Mouse (Mus musculus): ENCODE measurements around the gene Stat2. TPM values are rescaled to one million over a fixed set of nuclear protein-coding genes. Genes with fewer than 3 reads are reported as not detected.
"Not testable (repeated sequence)": the region's sequence is repeated elsewhere in the genome, so short reads cannot be mapped to it uniquely, and the experiment has no call there.

Gene Stat2
- polyA plus RNA-seq, 1 experiment, result 34.4 TPM

- Histone ChIP-seq H3K4me3 (replicated peaks; ENCODE audit: extremely low read depth, low read depth, low read length) (no peak overlapping the region), H3K4me1 (ENCODE audit: control insufficient read depth, insufficient read depth, low read length) (no peaks in the 10 kb centered on the region)
- DNase-seq, result peak; percentile 66
- TF ChIP-seq POLR2A (IDR thresholded peaks at IDR 0.05; ENCODE audit: borderline replicate concordance, extremely low read depth, low read depth, low read length) (no peak), CTCF (IDR thresholded peaks at IDR 0.05; ENCODE audit: insufficient read depth, low read length) (peak; percentile 64)
- 62% methylated on average over 31 of the region's 31 CpGs for WGBS
These were observed 13.5 kb downstream of the Stat2 start for GRCm38 (mm10) chr10:128283604-128284579.

GRCm38 (mm10) chr10:128290594-128290993 lies 20.2 kb downstream of the Stat2 start:
- H3K4me1 ChIP-seq (ENCODE audit: control insufficient read depth, insufficient read depth, low read length); H3K4me3 ChIP-seq (replicated peaks; ENCODE audit: extremely low read depth, low read depth, low read length); DNase-seq: not testable (repeated sequence)
- WGBS, result 87% methylated on average over 1 of the region's 1 CpGs

- 70% methylated on average over 13 of the region's 13 CpGs for WGBS
- H3K4me1 ChIP-seq (ENCODE audit: control insufficient read depth, insufficient read depth, low read length), result 0 out of 2 replicates have a peak, but pooled peaks cover 2% of the 10 kb centered on the region
- no peak for TF ChIP-seq CTCF (IDR thresholded peaks at IDR 0.05; ENCODE audit: insufficient read depth, low read length)
- no peak for TF ChIP-seq POLR2A (IDR thresholded peaks at IDR 0.05; ENCODE audit: borderline replicate concordance, extremely low read depth, low read depth, low read length)
- no peak for DNase-seq
- no peak overlapping the region for H3K4me3 ChIP-seq (replicated peaks; ENCODE audit: extremely low read depth, low read depth, low read length)
These were observed 26.2 kb downstream of the Stat2 start for GRCm38 (mm10) chr10:128296370-128297090.

GRCm38 (mm10) chr10:128297221-128297620 lies 26.9 kb downstream of the Stat2 start:
- Histone ChIP-seq H3K4me1 (ENCODE audit: control insufficient read depth, insufficient read depth, low read length) (0 out of 2 replicates have a peak, but pooled peaks cover 2% of the 10 kb centered on the region), H3K4me3 (replicated peaks; ENCODE audit: extremely low read depth, low read depth, low read length) (no peak overlapping the region)
- DNase-seq, result no peak
- TF ChIP-seq CTCF (IDR thresholded peaks at IDR 0.05; ENCODE audit: insufficient read depth, low read length) (no peak), POLR2A (IDR thresholded peaks at IDR 0.05; ENCODE audit: borderline replicate concordance, extremely low read depth, low read depth, low read length) (no peak)
- 48% methylated on average over 4 of the region's 4 CpGs for WGBS

- no peak for DNase-seq
- Histone ChIP-seq H3K4me3 (replicated peaks; ENCODE audit: extremely low read depth, low read depth, low read length) (no peak overlapping the region), H3K4me1 (ENCODE audit: control insufficient read depth, insufficient read depth, low read length) (0 out of 2 replicates have a peak, but pooled peaks cover 2% of the 10 kb centered on the region)
- no peak for TF ChIP-seq CTCF (IDR thresholded peaks at IDR 0.05; ENCODE audit: insufficient read depth, low read length)
- TF ChIP-seq POLR2A (IDR thresholded peaks at IDR 0.05; ENCODE audit: borderline replicate concordance, extremely low read depth, low read depth, low read length), result no peak
- 64% methylated on average over 11 of the region's 11 CpGs for WGBS
These were observed 27.3 kb downstream of the Stat2 start for GRCm38 (mm10) chr10:128297622-128298021.

GRCm38 (mm10) chr10:128298243-128298642 lies 27.9 kb downstream of the Stat2 start:
- 34% methylated on average over 6 of the region's 6 CpGs for WGBS
- Histone ChIP-seq H3K4me3 (replicated peaks; ENCODE audit: extremely low read depth, low read depth, low read length) (no peak overlapping the region), H3K4me1 (ENCODE audit: control insufficient read depth, insufficient read depth, low read length) (0 out of 2 replicates have a peak, but pooled peaks cover 2% of the 10 kb centered on the region)
- no peak for TF ChIP-seq POLR2A (IDR thresholded peaks at IDR 0.05; ENCODE audit: borderline replicate concordance, extremely low read depth, low read depth, low read length)
- no peak for DNase-seq

- H3K4me1 ChIP-seq (ENCODE audit: control insufficient read depth, insufficient read depth, low read length), result peaks cover 2% of the 10 kb centered on the region; the same call in 1 of the 2 replicates
- WGBS, result 77% methylated on average over 11 of the region's 11 CpGs
- no peak for DNase-seq
- no peak within 1 kb of the TSS for H3K4me3 ChIP-seq (replicated peaks; ENCODE audit: extremely low read depth, low read depth, low read length)
- TF ChIP-seq CTCF (IDR thresholded peaks at IDR 0.05; ENCODE audit: insufficient read depth, low read length) (no peak), POLR2A (IDR thresholded peaks at IDR 0.05; ENCODE audit: borderline replicate concordance, extremely low read depth, low read depth, low read length) (no peak)
These were observed 28.4 kb downstream of the Stat2 start, which contains the start of gene Il23a for GRCm38 (mm10) chr10:128298702-128299171. Gene Il23a, minus strand, starts transcription at chr10:128298752.

- TF ChIP-seq POLR2A (IDR thresholded peaks at IDR 0.05; ENCODE audit: borderline replicate concordance, extremely low read depth, low read depth, low read length), result no peak
- TF ChIP-seq CTCF (IDR thresholded peaks at IDR 0.05; ENCODE audit: insufficient read depth, low read length), result no peak
- 29% methylated on average over 3 of the region's 3 CpGs for WGBS
- peaks cover 8% of the 10 kb centered on the region for H3K4me1 ChIP-seq (ENCODE audit: control insufficient read depth, insufficient read depth, low read length)
- DNase-seq, result no peak
- H3K4me3 ChIP-seq (replicated peaks; ENCODE audit: extremely low read depth, low read depth, low read length), result peak overlapping the region; percentile 73
These were observed 32.0 kb downstream of the Stat2 start for GRCm38 (mm10) chr10:128302357-128302756.

GRCm38 (mm10) chr10:128302785-128303125 lies 32.4 kb downstream of the Stat2 start:
- H3K4me1 ChIP-seq (ENCODE audit: control insufficient read depth, insufficient read depth, low read length), result peaks cover 7% of the 10 kb centered on the region
- H3K4me3 ChIP-seq (replicated peaks; ENCODE audit: extremely low read depth, low read depth, low read length), result peak overlapping the region; percentile 73
- DNase-seq, result no peak
- under 1% methylated on average over 9 of the region's 9 CpGs for WGBS
- no peak for TF ChIP-seq POLR2A (IDR thresholded peaks at IDR 0.05; ENCODE audit: borderline replicate concordance, extremely low read depth, low read depth, low read length)
- no peak for TF ChIP-seq CTCF (IDR thresholded peaks at IDR 0.05; ENCODE audit: insufficient read depth, low read length)
